Mouse (Mus musculus) CD4-positive, CD25-positive, alpha-beta regulatory T cell, adult 4 months (primary cell): ENCODE results near the gene Abcc2. TPM values are rescaled to one million over a fixed set of nuclear protein-coding genes. Genes with fewer than 3 reads are reported as not detected.

Experiments used
- ATAC-seq: one replicate; pipeline ENCODE4 v1.8.0; 2017
- polyA plus RNA-seq, 2 experiments: library from polyadenylated mRNA; unstranded; fragments of 100-300 nt; shearing (Covaris generic); gene quantifications; one replicate each; pipeline ENCODE4 v1.2.1; 2017

The Abcc2 gene
- polyA plus RNA-seq, result not detected

DNA sequence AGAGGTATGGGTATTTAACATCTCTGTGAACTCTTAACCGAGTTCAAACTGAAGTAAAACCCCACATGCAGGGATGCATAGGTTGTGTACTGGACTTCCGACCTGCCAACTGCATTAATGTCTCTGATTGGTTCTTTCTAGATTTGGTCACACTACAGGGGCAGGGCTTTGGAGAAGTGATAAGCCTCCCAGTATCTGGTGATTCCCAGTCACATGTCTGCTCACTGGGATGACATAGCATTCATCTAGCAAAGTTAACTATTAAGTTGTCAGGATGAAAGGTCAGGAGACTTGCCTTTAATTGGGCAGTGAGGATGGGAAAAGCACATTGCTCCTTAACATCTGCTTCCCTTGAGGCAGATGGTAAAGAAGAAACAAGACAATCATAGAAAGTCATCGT lies at the start of gene Abcc2:
Gene Abcc2 (plus strand): TSS at position 213 of the 400 bp plus-strand sequence.
- no peak for ATAC-seq

DNA sequence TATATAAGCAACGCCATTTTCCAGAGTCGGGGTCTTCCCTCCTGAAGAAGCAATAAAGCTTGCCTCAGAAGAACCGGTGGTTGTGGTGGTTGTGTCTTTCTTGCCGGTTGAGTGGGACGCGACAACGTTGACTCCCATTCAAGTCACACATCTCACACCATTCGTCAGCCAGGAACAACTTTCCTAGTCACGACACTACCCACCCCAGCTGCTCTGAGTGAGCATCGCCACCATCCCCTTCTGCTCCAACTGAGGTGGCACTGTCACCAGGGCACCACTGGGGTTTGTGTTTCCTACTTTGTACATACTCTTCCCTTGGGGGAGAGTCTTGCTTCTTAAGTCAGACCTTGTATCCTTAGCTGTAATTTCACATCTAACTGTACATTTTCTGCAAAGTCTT lies 43.6 kb upstream of the Abcc2 start:
- no peak for ATAC-seq

DNA sequence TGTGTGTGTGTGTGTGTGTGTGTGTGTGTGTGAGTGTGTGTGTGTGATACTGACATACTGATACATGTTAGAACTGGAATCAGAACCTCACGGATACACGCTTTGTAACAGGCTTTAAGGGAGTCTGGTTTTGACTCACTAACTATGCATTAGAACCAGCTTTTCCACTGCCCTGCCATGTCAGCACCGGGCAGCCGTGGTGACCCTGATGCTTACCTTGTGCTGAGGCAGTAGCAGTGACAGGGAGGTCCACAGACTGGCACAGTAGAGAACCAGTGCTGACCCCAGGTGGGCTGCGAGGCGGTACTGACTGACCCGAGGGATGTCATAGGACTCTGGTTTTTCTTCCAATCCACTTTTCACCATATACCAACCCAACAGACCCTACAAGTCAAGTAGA lies 38.6 kb upstream of the Abcc2 start:
- ATAC-seq, result no peak

DNA sequence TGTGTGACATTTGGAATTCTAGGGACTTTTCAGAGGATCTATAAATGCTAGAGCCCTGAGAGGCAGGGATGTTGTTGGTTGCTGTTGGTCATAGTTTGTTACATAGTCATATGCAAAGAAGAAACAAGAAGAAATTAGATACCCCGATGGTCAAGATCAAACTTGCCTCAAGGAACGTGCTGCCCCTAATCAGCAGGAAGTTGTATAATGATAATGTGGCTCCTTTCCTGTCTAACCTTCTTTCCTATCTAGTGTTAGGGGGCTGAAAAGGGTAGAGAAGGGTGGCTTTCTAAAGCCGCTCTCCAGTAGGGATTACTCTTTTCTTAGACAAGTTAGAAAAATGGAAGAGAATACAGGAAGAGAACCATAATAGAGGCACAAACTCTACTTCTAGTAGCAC lies 36.3 kb upstream of the Abcc2 start:
- ATAC-seq, result no peak

DNA sequence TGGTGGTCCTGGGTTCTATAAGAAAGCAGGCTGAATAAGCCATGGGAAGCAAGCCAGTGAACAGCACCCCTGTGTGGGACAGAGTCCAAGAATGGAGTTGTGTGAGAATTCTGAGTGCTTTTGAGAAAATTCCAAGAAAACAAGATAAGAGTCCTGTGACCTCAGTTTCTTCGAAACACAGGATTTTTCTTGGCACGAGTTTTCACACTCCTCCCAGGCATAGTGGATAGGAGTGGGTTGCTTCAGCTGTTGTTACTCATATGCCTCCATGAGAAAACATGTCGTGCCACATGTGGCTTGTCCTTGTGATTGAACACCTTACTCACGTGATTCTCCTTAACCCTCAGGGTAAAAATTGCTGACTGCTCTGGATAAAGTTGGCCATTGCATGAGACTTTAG lies 34.1 kb upstream of the Abcc2 start:
- no peak for ATAC-seq

DNA sequence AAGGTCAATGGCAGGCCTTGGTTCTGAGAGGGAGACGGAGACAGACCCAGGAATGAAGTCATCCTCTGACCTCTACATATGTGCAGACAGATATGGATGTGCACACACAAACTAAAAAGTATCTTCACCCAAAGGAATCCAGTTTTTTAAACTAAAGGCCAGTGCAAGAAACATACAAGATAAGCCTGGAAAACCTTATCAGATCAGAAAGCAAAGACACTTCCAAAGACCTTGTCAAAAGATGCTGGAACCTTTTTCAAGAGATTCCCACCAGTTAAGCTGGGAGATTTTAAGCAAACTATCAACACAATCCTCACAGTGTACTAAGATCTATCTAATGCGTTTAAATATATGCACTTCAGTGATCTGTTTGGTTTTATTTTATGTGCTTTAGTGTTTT lies 32.0 kb upstream of the Abcc2 start:
- ATAC-seq, result no peak

DNA sequence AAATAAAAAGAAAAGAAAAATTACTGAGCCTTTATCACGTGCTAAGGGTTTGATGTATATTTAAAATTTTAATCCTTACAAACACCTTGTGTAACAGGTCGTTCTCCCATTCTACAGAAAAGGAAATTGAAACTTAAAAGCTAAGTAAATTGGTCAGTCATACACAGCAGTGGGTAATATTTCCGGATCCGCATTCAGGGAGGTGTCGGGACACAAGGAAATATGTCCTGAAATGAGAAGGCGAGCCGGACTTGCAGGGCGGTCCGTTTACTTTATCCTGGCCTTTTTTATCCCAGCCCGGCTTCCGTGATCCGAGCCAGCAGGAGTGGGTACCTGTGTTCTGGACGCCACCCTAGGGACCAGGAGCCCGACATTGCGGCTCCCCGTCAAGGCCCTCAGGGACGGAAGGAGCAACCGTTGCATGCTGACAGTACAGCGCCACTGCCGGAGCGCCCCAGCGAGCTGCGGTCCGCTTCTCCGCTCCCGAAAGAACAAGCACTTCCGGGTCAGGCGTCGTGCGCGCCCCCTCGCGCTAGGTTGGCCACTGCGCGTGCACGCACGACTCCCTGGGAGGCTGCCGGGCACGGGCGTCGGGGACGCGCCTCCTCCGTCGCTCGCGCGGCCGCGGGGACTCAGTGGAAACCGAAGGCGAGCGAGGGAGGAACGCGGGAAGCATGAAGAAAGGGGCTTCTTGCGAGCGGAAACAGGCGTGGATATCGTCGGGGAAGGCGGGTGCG lies 29.3 kb upstream of the Abcc2 start, which contains the start of the genes Cutc and Cox15:
Gene Cutc (plus strand): TSS at position 508 of the 737 bp plus-strand sequence.
Gene Cox15 (minus strand): TSS at position 512 of the 737 bp plus-strand sequence.
- ATAC-seq, result peak; percentile 83

DNA sequence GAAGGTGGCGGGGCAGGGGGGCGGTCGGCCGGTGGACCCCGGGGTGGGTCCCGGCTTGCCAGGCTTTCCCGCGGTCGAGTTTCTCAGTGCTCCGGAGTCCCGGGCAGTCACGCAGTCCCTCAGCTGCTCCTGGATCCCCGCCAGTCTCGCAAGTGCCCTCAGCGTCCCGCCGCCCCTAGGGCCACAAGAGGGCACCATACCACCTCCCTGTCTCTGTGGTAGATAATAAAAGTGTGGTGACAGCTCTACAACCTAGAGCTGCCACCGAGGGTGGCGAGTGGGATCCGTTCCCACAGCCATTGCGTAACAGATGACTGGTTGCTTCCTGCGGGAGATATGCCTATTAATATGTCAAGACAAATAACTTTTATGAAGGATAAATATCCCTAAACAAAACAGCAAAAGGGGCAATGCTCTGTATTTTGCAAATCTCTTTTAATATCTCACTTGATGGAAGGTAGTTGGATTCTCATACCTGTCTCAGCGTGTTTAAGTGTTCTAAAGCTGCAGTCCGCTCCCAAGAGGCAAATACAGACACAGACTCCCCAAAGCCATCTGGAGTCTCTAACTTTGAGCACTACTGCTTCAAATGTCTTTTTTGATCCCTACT lies 28.7 kb upstream of the Abcc2 start:
- ATAC-seq, result peak; percentile 81

DNA sequence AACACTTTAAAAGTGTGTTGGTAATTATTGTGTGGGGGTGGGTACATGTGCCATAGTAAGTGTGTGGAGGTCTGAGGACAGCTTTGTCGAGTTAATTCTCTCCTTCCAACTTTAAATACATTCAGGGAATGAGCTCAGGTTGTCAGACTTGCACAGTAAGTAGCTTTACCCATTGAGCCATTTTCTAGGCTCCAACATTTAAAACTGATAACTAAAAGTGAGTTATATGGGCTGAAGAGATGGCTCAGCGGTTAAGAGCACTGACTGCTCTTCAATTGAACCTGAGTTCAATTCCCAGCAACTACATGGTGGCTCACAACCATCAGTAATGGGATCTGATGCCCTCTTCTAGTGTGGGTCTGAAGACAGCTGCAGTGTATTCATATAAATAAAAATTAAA lies 27.8 kb upstream of the Abcc2 start:
- ATAC-seq, result no peak

DNA sequence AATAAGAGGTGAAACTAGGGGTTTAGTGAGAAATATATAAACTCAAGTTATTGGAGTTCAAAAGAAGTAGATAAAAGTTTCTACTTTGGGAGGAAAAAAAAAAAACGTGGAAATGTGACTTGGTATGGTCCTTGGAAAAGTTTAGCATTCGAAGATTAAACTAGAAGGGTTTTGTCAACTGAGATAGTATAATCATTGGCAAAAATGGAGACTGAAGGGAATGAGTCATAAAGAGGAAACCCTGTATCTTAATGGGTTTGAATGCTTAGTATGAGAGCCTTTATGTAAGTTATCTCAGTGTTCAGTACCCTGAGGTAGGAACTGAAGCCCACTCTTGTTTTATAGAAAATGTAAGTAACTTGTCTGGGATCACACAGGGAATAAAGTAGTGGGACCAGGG lies 27.1 kb upstream of the Abcc2 start:
- no peak for ATAC-seq

DNA sequence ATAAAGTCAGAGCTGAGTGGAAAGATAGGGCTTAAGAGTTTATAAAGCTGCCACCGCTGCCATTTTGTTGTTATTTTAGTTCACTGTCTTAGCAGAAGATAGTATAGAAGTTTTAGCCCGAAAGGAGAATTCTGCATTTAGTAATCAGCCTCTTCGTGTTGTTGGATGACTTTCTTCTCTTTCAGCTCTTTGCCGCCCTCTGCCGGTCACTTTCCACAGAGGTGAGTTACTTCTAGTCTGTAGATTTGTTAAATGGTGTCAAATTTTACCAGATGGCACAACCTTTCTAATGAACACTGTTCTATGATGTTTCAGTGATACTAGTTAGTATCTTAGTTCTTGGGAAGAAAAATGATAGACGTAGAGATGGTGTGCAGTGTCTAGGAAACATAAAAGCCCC lies 21.5 kb upstream of the Abcc2 start:
- ATAC-seq, result peak; percentile 78

DNA sequence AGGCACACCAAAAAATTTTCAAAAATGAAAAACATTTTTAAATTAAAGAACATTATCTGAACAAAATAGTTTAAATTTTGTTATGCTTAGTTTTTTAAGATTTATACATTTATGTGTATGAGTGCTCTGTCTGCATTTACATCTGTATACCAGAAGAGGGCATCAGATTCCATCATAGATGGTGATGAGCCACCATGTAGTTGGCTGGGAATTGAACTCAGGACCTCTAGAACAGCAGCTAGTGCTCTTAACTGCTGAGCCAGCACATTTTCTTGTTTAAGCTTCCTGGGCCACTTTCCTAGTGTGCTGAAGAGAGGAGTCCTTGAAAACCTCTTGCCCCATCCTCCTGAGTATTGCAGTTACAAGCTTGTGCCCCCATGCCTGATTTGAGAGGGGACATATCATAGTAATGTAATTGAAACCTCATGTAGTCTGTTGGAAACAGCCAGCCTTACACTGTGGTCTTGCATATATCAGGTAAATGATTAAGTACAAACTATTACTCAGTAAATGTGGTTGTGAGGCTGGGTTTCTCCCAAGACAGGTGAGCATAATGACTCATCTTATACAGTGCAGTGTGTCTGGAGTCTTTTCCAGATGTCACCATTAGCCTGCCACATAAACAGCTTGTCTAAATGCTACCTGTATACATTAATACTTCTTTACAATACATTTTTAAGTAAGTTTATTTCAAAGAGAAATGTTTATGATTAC lies 20.3 kb upstream of the Abcc2 start:
- no peak for ATAC-seq

DNA sequence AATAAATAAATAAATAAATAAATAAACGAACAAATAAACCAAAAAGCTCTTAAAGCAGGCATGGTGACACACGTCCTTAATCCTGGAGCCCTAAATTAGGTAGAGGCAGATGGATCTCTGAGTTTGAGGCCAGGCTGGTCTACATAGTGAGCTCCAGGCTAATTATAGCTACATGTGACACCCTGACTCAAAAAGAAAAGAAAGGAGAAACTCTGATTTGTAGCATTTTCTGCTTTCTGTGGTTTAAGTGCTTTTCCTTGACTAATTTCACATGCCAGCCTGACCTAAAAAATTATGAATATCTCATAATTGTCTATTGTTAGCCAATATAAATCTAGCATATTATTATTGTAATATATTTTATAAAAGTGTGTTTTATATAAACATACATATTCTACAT lies 19.6 kb upstream of the Abcc2 start:
- ATAC-seq, result no peak

DNA sequence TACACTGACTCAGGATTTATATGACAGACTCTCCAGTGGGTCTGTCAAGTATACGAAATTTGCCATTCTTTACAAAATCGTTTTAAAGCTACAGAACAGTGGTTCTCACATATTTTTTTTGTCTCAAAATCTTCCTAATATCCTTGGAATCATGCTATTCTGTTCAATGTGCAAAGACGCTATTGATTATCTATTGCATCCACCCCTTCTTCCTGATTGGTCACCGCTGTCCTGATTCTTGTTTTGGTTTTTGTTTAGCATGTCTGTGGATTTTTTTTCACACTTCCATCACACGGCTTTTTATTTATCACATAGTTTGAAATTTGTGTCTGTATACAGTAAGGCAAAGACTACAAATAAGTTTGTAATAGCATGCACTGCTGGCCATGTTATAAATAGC lies 15.5 kb upstream of the Abcc2 start:
- ATAC-seq, result no peak

DNA sequence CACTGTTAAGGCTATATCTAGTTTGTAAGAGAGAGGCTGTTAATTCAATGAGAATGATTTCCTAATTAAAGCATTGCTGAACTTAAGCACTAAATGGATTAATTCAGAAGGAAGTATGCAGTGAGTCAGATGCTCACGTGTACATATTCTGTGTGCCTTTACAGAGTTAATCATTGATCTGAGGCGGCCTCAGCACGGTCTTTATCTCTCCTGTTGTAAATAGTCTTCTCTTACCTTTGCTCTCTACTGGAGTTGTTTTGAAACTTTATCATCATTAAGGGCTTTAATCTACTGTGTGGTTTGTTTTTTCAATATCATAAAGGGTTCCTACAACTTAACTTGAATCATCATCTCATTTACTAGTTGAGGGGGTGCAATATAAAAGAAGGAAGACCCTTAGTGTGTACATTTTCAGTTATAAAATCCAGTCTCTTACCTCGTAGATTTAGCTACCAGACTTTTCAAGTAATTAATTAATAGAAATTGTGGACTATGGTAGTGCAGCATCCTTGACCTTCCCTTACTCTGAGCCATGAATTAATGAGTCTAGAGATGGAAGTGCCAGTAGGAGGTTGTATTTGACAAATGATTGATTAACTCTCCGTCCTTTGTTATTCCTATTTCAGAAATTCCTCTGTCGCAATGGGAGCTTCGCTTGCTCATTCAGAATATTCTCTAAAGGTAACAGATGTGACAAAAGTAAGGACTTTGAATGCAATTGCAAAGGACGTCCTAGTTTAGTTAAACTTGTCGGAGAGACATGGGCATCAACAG lies 14.3 kb upstream of the Abcc2 start:
- ATAC-seq, result no peak

DNA sequence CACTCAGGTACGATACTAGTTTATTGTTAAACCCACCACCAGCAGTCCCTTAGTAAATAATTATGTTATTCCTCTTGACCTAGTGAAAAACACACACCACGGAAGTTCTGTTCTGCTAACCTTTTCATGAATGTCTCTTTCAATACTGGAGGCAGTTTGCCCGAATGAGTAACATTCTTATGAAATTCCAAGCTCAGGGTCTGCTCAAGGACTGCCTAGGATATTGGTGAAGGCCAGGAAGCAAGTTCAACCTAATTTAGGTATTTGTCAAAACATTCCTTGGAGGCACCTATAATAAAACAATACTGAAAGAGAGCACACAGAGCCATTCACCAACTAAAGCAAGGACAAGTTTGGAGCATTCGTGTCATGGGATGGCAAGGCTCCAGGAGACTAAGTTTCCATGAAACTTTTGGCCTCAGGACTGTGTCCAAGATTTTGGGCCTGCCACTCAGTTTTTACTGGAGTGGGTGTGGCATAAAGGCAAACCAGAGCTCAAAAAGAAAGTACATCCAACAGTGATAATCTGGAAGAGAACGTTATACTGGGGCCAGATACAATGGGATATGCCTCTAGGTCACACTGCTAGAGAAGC lies 12.5 kb upstream of the Abcc2 start:
- ATAC-seq, result no peak

DNA sequence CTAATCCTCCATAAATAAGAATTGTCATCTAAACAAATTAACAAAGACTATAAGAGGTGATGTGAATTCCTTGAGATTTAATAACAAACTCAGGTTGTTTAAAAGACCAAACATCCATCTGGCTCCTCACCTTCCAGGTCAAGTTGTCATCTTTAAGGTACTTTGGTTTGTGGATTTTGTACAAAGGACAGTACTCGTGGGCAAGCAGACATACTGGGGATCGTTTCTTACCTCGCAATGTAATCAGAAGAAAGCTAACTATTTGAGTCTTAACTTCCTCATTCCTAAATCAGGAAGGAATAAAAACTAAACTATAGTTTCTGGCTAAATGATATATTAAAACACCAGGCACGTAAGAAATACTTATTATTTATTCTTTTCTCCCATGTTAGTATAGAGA lies 11.4 kb upstream of the Abcc2 start:
- no peak for ATAC-seq

DNA sequence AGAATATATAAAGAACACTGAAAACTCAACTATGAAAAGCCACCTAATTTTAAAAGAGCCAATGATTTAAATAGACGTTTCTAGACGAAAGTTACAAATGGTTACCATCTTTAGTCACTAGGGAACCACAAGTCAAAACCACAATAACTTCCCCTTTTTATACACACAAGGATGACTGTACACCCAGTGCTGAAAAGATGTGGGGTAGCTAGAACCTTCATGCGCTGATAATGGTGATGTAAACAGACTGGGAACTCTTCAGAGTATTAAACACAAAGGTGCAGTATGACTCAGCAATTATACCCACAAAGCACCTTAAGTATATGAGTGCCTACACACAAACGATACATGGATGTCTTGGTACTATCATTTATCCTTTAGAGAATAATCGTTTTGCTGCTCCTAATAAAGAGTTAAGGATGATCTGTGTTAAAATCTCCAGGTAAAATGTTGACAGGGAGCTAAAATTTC lies 10.5 kb upstream of the Abcc2 start:
- peak; percentile 80 for ATAC-seq

DNA sequence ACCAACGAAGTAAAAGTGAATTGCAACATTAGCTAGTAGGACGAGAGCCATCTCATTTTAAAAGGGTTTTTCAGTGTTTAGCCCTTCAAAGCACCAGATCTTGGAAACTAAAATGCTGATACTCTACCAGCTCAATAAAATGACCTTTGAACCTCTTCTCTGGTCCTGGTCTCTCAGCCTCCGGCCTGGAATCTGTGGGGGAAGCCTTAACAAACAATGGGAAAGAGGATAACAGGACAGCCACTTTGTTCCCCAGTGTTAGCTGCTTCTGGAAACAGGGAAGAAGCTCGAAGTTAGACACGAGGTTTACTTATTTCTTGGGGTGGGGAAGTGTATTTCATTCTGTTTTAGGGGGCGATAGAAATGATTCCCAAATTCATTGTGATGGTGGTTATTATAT lies 9.7 kb upstream of the Abcc2 start:
- no peak for ATAC-seq

DNA sequence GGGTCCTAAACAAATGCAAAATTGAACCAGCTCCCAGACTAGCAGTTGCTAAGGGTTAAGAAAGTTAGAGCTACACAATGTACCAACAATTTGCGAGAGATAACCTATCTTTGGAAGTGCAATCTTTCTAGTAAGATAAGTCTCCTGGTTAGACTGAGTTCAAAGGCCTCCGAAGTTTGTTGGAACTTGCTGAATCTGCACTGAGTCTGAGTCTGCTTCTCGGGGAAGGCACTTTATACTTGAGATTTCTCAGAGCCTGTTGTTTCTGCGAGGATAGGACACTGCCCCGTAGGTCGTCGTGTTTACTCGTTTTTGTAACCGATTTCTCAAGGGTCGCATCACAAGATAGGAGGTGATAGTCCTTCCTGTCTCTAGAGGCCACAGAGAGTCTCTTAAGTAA lies 6.6 kb upstream of the Abcc2 start:
- no peak for ATAC-seq

DNA sequence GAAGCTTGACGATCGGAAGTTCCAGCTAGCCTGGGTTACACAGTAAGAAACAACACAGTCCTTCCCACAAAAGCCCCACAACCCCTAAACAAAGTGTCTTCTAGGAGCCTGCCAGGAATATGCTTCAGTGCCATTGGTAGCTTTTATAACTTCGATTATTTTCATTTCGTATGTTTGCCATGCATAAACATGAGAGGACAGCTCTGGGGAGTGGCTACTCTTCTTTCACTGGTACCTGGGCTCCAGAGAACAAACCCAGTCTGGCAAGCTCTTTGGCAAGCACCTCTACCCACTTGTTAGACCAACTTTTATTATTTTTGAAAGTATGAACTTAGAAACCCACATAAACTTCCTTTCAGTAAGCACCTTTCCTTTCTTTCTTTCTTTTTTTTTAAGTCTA lies 5.4 kb upstream of the Abcc2 start:
- ATAC-seq, result no peak

DNA sequence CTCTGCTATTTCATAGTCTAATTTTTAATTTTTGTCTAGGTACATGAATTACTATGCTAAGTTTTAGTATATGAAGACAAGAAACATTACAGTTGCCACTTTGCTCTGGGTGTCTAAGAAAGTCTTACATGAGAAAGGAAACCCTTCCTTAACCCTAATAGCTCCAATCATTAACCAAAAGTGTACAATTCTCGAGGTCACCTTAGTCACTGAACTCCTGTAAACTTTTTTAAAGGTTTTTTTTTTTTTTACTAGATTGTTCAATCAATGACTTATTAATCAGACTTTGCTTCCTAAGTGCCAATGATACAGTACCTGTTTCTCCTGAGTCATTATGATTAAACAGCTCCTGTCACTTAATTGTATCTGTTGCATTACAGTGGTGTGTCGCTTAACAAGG lies 4.7 kb upstream of the Abcc2 start:
- ATAC-seq, result no peak

DNA sequence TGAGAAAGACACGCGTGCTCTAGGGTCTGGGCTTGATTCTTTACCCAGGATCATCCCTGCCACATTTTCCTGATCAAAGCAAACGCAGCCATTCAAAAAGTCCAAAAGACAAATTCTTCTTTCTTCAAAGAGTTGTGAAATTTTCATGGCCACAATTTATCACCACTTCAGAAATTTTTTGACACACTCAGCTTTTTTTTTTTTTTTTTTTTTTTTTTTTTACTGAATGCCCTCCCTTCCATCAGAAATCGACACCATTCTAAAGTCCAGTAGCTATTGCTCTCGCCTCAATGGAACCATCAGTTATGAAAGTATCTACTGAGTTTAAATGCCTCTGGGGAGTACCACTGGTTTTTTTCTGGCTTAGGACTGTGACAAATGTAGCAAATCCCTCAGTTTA lies 1.6 kb upstream of the Abcc2 start:
- ATAC-seq, result no peak
